Mouse (Mus musculus) gastrocnemius, adult 18-20 months (tissue): ENCODE measurements around the gene Cxcl17. TPM values are rescaled to one million over a fixed set of nuclear protein-coding genes. Genes with fewer than 3 reads are reported as not detected.
"Not testable (repeated sequence)": the region's sequence is repeated elsewhere in the genome, so short reads cannot be mapped to it uniquely, and the experiment has no call there.

ENCODE experiments used
- DNase-seq: peaks from one replicate; pipeline ENCODE4 v3.0.0; 2021; ENCODE audit warnings: low spot score
- long read RNA-seq, 2 experiments: library from polyadenylated mRNA; stranded (forward); transcript quantifications; one replicate each; pipeline ENCODE4 v2.0.0; 2021
- total RNA-seq, 2 experiments: library from RNA; stranded (reverse); gene quantifications; 2 replicates each; pipeline ENCODE4 v1.2.3; 2021

Cxcl17 gene
- total RNA-seq: not detected
- long read RNA-seq, experiment 1: 0 reads
- long read RNA-seq, experiment 2: 0 reads

- no peak for DNase-seq
These were observed at the start of gene Cxcl17 for GRCm38 (mm10) chr7:25412833-25413441. Cxcl17 (minus strand) TSS chr7:25412886.

GRCm38 (mm10) chr7:25462033-25462337 lies 49.3 kb upstream of the Cxcl17 start:
- not testable (repeated sequence) for DNase-seq

GRCm38 (mm10) chr7:25461336-25462032 lies 48.8 kb upstream of the Cxcl17 start:
- DNase-seq: not testable (repeated sequence)

GRCm38 (mm10) chr7:25452103-25452502 lies 39.4 kb upstream of the Cxcl17 start:
- DNase-seq: no peak

- DNase-seq: no peak
These were observed 37.5 kb upstream of the Cxcl17 start for GRCm38 (mm10) chr7:25449913-25450890.

- no peak for DNase-seq
These were observed 28.1 kb upstream of the Cxcl17 start for GRCm38 (mm10) chr7:25440816-25441153.

GRCm38 (mm10) chr7:25439978-25440815 lies 27.5 kb upstream of the Cxcl17 start:
- no peak for DNase-seq

- DNase-seq: no peak
These were observed 26.6 kb upstream of the Cxcl17 start for GRCm38 (mm10) chr7:25439124-25439822.

GRCm38 (mm10) chr7:25436704-25437103 lies 24.0 kb upstream of the Cxcl17 start:
- DNase-seq: no peak

GRCm38 (mm10) chr7:25436226-25436625 lies 23.5 kb upstream of the Cxcl17 start:
- DNase-seq: peak; percentile 32

GRCm38 (mm10) chr7:25435546-25435851 lies 22.8 kb upstream of the Cxcl17 start:
- DNase-seq: no peak

- DNase-seq: no peak
These were observed 22.2 kb upstream of the Cxcl17 start for GRCm38 (mm10) chr7:25434654-25435545.

- DNase-seq: no peak
These were observed 21.3 kb upstream of the Cxcl17 start for GRCm38 (mm10) chr7:25433781-25434560.

- no peak for DNase-seq
These were observed 20.4 kb upstream of the Cxcl17 start for GRCm38 (mm10) chr7:25433007-25433541.

GRCm38 (mm10) chr7:25432381-25432780 lies 19.7 kb upstream of the Cxcl17 start:
- no peak for DNase-seq

- DNase-seq: no peak
These were observed 17.4 kb upstream of the Cxcl17 start for GRCm38 (mm10) chr7:25429886-25430784.

GRCm38 (mm10) chr7:25428321-25428720 lies 15.6 kb upstream of the Cxcl17 start:
- DNase-seq: no peak

- DNase-seq: no peak
These were observed 14.5 kb upstream of the Cxcl17 start for GRCm38 (mm10) chr7:25427144-25427543.
